Mouse (Mus musculus) bone marrow, adult 2 months (tissue): Measurements from ENCODE around the gene Lce3c.

Experiments
- CTCF ChIP-seq: fragments of 200-500 bp; IDR thresholded peaks from 2 replicates; pipeline ENCODE4 v1.5.1; 2011; ENCODE audit warnings: low read length, control low read depth; ENCODE audit not compliant: control insufficient read depth, insufficient read depth
- POLR2A ChIP-seq: fragments of 200-500 bp; IDR thresholded peaks from 2 replicates; pipeline ENCODE4 v1.6.1; 2011; ENCODE audit warnings: low read depth, mild to moderate bottlenecking, control low read depth, low read length, borderline replicate concordance; ENCODE audit not compliant: control insufficient read depth

DNA sequence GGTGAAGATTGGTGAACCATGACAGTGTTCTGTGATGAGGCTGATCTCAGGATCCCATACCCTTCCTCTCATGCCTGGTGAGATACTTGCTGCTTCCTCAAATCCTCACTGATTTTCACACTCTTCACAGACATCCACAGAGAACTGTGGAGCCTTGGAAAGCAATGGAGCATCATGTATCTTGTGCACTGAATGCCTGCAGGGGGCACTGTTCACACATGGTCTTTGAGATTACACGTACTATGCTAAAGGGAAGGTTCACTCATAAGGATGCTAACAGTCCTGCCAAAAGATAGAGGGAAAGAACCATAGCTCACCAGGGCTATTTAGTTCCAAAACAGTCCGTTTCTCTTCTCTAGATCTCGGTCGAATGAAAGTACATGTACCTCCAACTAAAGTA lies 23.9 kb upstream of the Lce3c start:
- TF ChIP-seq CTCF (no peak), POLR2A (no peak)
